Mouse (Mus musculus) stomach, embryonic 16.5 days (tissue): ENCODE data around the gene Lsm7. TPM values are rescaled to one million over a fixed set of nuclear protein-coding genes. Genes with fewer than 3 reads are reported as not detected.
"Not testable (repeated sequence)": the region's sequence is repeated elsewhere in the genome, so short reads cannot be mapped to it uniquely, and the experiment has no call there.

Source experiments
- ATAC-seq: fragments of 200-750 bp; cut with Nextera tagmentation; 2 replicates; pipeline ENCODE4 v1.8.0; 2017; ENCODE audit warnings: moderate number of reproducible peaks, moderate TSS enrichment; ENCODE audit not compliant: insufficient read depth, low FRiP score
- H3K27ac ChIP-seq: fragments of 300-500 bp; sonication (generic); 2 replicates; pipeline ENCODE4 v1.5.1; 2014; ENCODE audit warnings: low read length
- H3K27me3 ChIP-seq: fragments of 300-500 bp; sonication (generic); 2 replicates; pipeline ENCODE4 v1.6.1; 2014; ENCODE audit warnings: low read length, control low read depth, mixed read lengths; ENCODE audit not compliant: control insufficient read depth, insufficient read depth
- H3K36me3 ChIP-seq: fragments of 300-500 bp; sonication (generic); 2 replicates; pipeline ENCODE4 v1.6.1; 2014; ENCODE audit warnings: low read length; ENCODE audit not compliant: control insufficient read depth, insufficient read depth
- H3K4me1 ChIP-seq: fragments of 300-500 bp; sonication (generic); 2 replicates; pipeline ENCODE4 v1.6.1; 2014; ENCODE audit warnings: low read length, control low read depth, mixed read lengths; ENCODE audit not compliant: control insufficient read depth, insufficient read depth
- H3K4me2 ChIP-seq: fragments of 300-500 bp; sonication (generic); 2 replicates; pipeline ENCODE4 v1.6.1; 2014; ENCODE audit warnings: low read depth, low read length, mixed read lengths
- H3K4me3 ChIP-seq: fragments of 300-500 bp; sonication (generic); replicated peaks from 2 replicates; pipeline ENCODE4 v1.5.1; 2014; ENCODE audit warnings: mild to moderate bottlenecking, low read length
- H3K9ac ChIP-seq: fragments of 300-500 bp; sonication (generic); 2 replicates; pipeline ENCODE4 v1.6.1; 2014; ENCODE audit warnings: low read length
- H3K9me3 ChIP-seq: fragments of 300-500 bp; sonication (generic); replicated peaks from 2 replicates; pipeline ENCODE4 v1.6.1; 2016; ENCODE audit warnings: low read length, control low read depth; ENCODE audit not compliant: control insufficient read depth
- WGBS: fragments of 180-500 bp; shearing (Covaris S2); extraction: QIAGEN DNeasy Blood & Tissue Kit; methylation state at CpG from one replicate; pipeline ENCODE4 v1.1.7; 2014; 5-methylcytosine and 5-hydroxymethylcytosine counted together
- polyA plus RNA-seq: library from polyadenylated mRNA; unstranded; fragments of >200 nt; fragmentation: Nextera tagmentation; extraction: Ambion mirVana; gene quantifications from 2 replicates; pipeline ENCODE4 v1.2.1, GENCODE M21; 2015

The Lsm7 gene
- polyA plus RNA-seq, 1 experiment from 2014 or later, result 210 TPM

DNA sequence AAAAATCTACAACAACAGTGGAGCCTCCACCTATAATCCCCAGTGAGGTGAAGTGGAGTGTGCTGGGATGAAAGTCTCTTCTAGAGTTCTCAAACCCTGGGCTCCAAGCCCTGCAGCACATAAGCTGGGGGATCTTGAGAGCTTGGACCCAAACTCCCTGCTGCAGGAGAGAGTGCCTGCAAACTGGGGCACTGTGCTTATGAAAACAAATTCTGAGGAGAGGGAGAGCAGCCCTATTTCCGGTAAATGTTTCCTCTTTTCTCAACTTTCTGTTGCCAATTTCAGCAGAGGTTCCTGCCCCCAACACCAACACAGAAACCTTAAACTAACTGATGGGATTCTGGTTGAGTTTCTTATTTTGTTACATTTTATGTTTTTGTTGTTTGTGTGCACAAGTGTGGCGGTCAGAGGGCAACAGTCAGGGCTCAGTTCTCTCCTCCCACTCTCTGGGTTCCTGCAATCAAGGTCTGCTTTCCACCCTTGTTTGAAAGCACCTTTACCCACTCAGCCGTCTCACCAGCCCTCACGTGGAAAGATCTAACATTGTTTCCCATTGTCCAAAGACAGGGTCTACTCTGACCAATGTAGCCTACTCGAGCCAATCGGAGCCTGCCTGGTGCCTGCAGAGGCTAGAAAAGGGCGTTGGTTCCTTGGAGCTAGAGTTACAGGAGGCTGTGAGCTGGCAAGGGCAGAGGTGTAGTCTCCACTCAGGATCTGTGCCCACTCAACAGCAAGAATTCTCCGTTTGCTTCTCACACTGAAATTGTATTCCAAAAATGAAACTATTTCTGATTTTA lies 31.0 kb downstream of the Lsm7 start:
- 0 out of 2 replicates have a peak, but pooled peaks cover under 1% of the 10 kb centered on the region for H3K36me3 ChIP-seq
- H3K9ac ChIP-seq, result peak overlapping the region; percentile 46; the same call in 1 of the 2 replicates
- H3K4me2 ChIP-seq, result no peak overlapping the region
- WGBS, result 54% methylated on average over 8 of the region's 8 CpGs
- no peak overlapping the region for H3K4me3 ChIP-seq
- H3K27me3 ChIP-seq, result no peaks in the 10 kb centered on the region
- H3K4me1 ChIP-seq, result peaks cover 13% of the 10 kb centered on the region
- no peak overlapping the region for H3K27ac ChIP-seq
- no peaks in the 10 kb centered on the region for H3K9me3 ChIP-seq
- ATAC-seq, result no peak

DNA sequence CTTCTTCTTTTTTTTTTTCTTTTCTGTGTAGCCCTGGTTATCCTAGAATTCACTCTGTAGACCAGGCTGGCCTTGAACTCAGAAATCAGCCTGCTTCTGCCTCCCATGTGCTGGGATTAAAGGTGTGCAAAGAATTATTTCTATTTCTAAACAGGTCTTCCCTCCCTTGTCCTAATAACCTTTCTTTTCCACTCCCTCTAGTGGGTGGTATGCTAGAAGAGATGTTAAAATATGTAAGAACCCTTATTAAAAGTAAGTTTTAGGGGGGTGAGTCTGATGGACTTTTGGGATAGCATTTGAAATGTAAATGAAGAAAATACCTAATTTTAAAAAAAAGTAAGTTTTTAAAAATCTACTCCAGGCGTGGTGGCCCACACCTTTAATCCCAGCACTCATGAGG lies 31.7 kb downstream of the Lsm7 start:
- Histone ChIP-seq H3K4me2 (no peak overlapping the region), H3K9ac (no peak overlapping the region), H3K4me1 (peaks cover 10% of the 10 kb centered on the region), H3K27me3 (no peaks in the 10 kb centered on the region), H3K4me3 (no peak overlapping the region), H3K9me3 (no peaks in the 10 kb centered on the region), H3K36me3 (no peaks in the 10 kb centered on the region), H3K27ac (no peak overlapping the region)
- 89% methylated on average over 1 of the region's 1 CpGs for WGBS
- ATAC-seq, result no peak

DNA sequence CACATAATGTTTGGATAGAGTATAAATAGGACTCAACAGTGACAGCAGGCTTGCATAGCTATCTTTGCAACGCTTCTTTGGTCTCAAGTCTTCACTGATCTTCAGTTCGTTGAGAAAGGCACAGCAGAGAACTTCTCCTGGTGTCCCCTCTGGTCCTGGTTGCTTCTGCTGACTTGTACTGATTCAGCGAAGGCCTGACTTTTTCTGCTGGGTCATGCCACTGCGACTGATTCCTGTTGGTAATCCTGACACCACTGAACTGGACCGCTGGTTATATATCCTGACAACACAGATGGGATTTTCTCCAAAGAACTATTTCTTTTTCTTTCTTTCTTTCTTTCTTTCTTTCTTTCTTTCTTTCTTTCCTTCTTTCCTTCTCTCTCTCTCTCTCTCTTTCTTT lies 32.5 kb downstream of the Lsm7 start:
- Histone ChIP-seq H3K36me3 (no peaks in the 10 kb centered on the region), H3K27me3 (no peaks in the 10 kb centered on the region), H3K9ac (no peak overlapping the region), H3K4me3 (no peak overlapping the region), H3K27ac (no peak overlapping the region), H3K4me2 (no peak overlapping the region), H3K9me3 (no peaks in the 10 kb centered on the region), H3K4me1 (peaks cover 4% of the 10 kb centered on the region; the same call in 1 of the 2 replicates)
- 89% methylated on average over 5 of the region's 5 CpGs for WGBS
- no peak for ATAC-seq

DNA sequence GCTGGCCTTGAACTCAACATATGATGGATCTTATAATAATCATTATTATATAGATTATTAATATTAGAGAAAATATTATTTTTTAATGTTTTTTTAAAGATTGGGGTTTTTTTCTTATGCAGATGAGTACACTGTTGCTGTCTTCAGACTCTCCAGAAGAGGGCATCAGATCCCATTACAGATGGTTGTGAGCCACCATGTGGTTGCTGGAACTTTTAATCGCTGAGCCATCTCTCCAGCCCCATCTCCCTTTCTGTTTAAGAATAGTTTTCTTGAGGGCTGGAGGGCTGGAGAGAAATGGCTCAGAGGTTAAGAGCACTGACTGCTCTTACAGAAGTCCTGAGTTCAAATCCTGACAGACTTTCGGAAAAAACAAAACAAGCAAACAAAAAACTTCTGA lies 33.0 kb downstream of the Lsm7 start:
- 48% methylated on average over 2 of the region's 2 CpGs for WGBS
- Histone ChIP-seq H3K9me3 (no peaks in the 10 kb centered on the region), H3K9ac (no peak overlapping the region), H3K4me3 (no peak overlapping the region), H3K27me3 (no peaks in the 10 kb centered on the region), H3K36me3 (no peaks in the 10 kb centered on the region), H3K4me1 (peaks cover 4% of the 10 kb centered on the region; the same call in 1 of the 2 replicates), H3K4me2 (no peak overlapping the region), H3K27ac (no peak overlapping the region)
- ATAC-seq, result no peak

DNA sequence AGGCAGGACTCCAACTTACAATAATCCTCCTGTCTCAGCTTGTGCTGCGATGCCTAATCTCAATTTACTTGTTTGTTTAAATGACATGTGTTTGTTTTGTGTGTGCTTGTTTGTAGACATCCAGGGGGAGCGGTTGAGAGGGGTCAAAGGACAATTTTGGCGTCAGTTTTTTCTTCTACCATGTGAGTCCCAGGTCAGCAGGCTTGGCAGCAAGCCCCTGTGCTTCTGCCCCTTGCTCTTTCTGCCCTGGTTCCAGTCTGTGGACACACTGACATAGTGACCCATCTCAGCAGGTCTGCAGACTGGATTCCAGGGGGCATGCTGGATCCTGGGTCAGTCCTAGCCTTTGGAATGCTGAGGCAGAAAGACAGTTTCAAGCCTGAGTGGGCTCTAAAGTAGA lies 35.6 kb downstream of the Lsm7 start:
- no peaks in the 10 kb centered on the region for H3K9me3 ChIP-seq
- no peak overlapping the region; the same call in 1 of the 2 replicates for H3K9ac ChIP-seq
- no peak overlapping the region for H3K4me2 ChIP-seq
- H3K4me3 ChIP-seq, result no peak overlapping the region
- H3K36me3 ChIP-seq, result no peaks in the 10 kb centered on the region
- WGBS, result 32% methylated on average over 3 of the region's 3 CpGs
- no peaks in the 10 kb centered on the region for H3K4me1 ChIP-seq
- ATAC-seq, result no peak
- H3K27ac ChIP-seq, result peak overlapping the region; percentile 43
- H3K27me3 ChIP-seq, result no peaks in the 10 kb centered on the region

DNA sequence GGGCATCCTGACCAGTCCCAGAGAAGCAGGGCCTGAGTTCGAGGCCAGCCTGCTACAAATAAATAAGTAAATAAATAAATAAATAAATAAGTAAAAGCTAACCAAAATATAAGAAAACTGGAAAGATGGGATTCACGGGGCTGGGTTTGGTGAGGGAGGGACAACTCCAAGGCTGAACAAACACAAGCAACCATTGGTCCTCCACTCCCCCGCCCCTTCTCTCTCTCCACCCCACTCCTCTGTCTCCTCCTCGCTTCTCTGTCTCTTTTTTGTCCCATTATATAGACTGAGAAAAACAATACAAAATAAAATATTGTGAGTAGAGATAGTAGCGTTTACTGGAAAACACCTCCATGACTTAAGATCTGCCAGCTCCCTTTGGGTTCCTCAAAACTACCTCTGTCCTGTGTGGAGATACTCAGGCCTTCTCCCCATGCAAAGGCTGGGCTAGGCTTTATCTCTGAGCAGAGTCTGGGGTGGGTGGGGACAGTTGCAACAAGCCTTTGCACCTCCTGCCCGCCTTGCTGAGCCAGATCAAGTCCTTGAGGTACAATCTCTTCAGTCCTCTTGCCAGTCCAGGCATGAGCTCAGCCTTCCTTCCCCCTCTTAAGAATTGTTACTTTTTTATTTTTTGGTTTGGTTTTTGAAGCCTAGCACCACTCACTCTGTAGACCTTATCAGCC lies 36.3 kb downstream of the Lsm7 start:
- H3K9me3 ChIP-seq, result no peaks in the 10 kb centered on the region
- no peak overlapping the region for H3K9ac ChIP-seq
- H3K4me1 ChIP-seq, result no peaks in the 10 kb centered on the region
- no peaks in the 10 kb centered on the region for H3K36me3 ChIP-seq
- WGBS, result 50% methylated on average over 6 of the region's 6 CpGs
- H3K4me2 ChIP-seq, result no peak overlapping the region
- peak overlapping the region; percentile 43; the same call in 1 of the 2 replicates for H3K27ac ChIP-seq
- ATAC-seq, result peak; percentile 74; the same call in 1 of the 2 replicates
- no peaks in the 10 kb centered on the region for H3K27me3 ChIP-seq
- H3K4me3 ChIP-seq, result no peak overlapping the region

DNA sequence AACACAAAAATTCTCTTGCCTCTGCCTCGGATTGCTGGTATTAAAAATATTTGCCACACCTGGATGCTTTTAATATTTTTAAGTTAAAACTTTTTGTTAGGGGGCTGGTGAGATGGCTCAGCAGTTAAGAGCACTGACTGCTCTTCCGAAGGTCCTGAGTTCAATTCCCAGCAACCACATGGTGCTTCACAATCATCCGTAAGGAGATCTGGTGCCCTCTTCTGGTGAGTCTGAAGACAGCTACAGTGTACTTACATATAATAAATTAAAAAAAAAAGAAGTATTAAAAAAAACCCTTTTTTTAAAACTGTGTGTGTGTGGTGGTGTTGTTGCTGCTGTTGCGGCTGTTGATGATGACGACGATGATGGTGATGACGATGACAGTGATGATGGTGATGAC lies 37.1 kb downstream of the Lsm7 start:
- not testable (repeated sequence) for H3K4me1 ChIP-seq, H3K27me3 ChIP-seq, ATAC-seq, H3K4me2 ChIP-seq, H3K27ac ChIP-seq, H3K36me3 ChIP-seq, H3K9me3 ChIP-seq, H3K9ac ChIP-seq, H3K4me3 ChIP-seq
- 83% methylated on average over 7 of the region's 7 CpGs for WGBS

DNA sequence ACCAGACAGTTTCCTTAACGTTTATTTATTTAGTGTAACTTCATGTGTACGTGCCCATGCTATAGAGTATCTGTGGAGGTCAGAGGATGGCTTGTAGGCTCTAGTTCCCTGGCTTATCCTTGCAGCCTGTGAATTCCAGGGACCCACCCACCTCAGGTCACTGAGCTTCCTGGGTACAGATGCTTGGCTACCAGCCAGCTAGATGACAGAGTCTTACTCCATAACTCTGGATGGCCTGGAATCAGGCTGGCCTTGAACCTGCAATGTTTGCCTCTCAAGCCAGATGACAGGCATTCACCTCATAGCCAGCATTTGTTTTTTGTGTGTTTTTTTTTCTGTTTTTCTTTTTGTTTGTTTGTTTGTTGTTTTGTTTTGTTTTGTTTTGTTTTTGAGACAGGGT lies 37.8 kb downstream of the Lsm7 start:
- no peak for ATAC-seq
- 53% methylated on average over 2 of the region's 2 CpGs for WGBS
- H3K4me2 ChIP-seq, result no peak overlapping the region

DNA sequence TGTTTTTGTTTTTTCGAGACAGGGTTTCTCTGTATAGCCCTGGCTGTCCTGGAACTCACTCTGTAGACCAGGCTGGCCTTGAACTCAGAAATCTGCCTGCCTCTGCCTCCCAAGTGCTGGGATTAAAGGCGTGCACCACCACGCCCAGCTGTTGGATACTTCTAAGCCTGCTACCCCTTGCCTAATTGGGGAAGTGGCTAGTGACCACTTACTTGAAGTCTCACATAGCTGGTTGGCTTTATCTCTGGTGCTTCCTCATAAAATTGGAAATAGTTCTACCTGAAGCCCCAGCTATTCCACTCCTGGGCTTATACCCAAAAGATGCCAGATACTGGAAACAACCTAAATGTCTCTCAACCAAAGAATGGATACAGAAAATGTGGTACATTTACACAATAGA lies 38.7 kb downstream of the Lsm7 start:
- H3K36me3 ChIP-seq, H3K27me3 ChIP-seq, H3K9ac ChIP-seq, H3K27ac ChIP-seq, H3K9me3 ChIP-seq, H3K4me2 ChIP-seq, ATAC-seq, H3K4me1 ChIP-seq, H3K4me3 ChIP-seq: not testable (repeated sequence)
- WGBS, result 70% methylated on average over 3 of the region's 3 CpGs

More for the DNA sequence above, 37.8 kb downstream of the Lsm7 start:
- no peaks in the 10 kb centered on the region for H3K27me3 ChIP-seq
- H3K4me1 ChIP-seq, result no peaks in the 10 kb centered on the region
- no peaks in the 10 kb centered on the region for H3K9me3 ChIP-seq
- H3K4me3 ChIP-seq, result no peak overlapping the region
- H3K36me3 ChIP-seq, result no peaks in the 10 kb centered on the region
- H3K9ac ChIP-seq, result no peak overlapping the region
- no peak overlapping the region for H3K27ac ChIP-seq
